14 mouse cellular contexts compared by ENCODE assay signal in genomic region chr1:141968133-141968532, GRCm38 (mm10).
"Had no signal": no experiment of that assay in that cellular context is flagged by ENCODE, and none has a peak within 500 bp of the region (broad histone marks: within the 10 kb centered on the region; RNA-seq: fewer than 3 reads in every experiment).

No protein-coding gene starts in this region.

- H3K27ac ChIP-seq: kidney, postnatal 0 days; liver, embryonic 13.5 days; stomach, postnatal 0 days had no signal

- H3K36me3 ChIP-seq: liver, embryonic 13.5 days had no signal

- H3K4me3 ChIP-seq: liver, embryonic 13.5 days had no signal

- H3K4me1 ChIP-seq: liver, embryonic 13.5 days had no signal

- DNase-seq: kidney, adult 2 months; kidney, postnatal 25 days; liver, embryonic 13.5 days; lung, adult 2 months; lung, postnatal 14 days; lung, postnatal 4 days; midbrain, embryonic 14.5 days; right cerebral cortex, adult 18-20 months; right cerebral cortex, postnatal 14 days; right cerebral cortex, postnatal 4 days; thymus, postnatal 25 days had no signal

- H3K9ac ChIP-seq: liver, embryonic 13.5 days had no signal

- H3K4me2 ChIP-seq: liver, embryonic 13.5 days; midbrain, embryonic 11.5 days had no signal

- H3K9me3 ChIP-seq: liver, embryonic 13.5 days had no signal

- H3K27me3 ChIP-seq: liver, embryonic 13.5 days had no signal
